Mouse (Mus musculus): ENCODE results near the gene Gm1979. TPM values are rescaled to one million over a fixed set of nuclear protein-coding genes. Genes with fewer than 3 reads are reported as not detected.
"Not testable (repeated sequence)": the region's sequence is repeated elsewhere in the genome, so short reads cannot be mapped to it uniquely, and the experiment has no call there.

The Gm1979 gene
- polyA plus RNA-seq, 1 experiment from 2014 or later: not detected

GRCm38 (mm10) chr5:25954317-25954716 lies 50.3 kb downstream of the Gm1979 start, which contains the start of gene Gm21671:
Gene Gm21671 (minus strand): TSS chr5:25954417.
- H3K4me3 ChIP-seq (ENCODE audit: low read length); H3K4me1 ChIP-seq (ENCODE audit: control insufficient read depth, insufficient read depth, low read length): not testable (repeated sequence)
- 70% methylated on average over 2 of the region's 2 CpGs for WGBS

More at GRCm38 (mm10) chr5:25954317-25954716, 50.3 kb downstream of the Gm1979 start, which contains the start of gene Gm21671:
- not testable (repeated sequence) for H3K36me3 ChIP-seq (ENCODE audit: control insufficient read depth, insufficient read depth); H3K27me3 ChIP-seq (ENCODE audit: control insufficient read depth, insufficient read depth, low read length); H3K9ac ChIP-seq (ENCODE audit: low read length); H3K9me3 ChIP-seq (replicated peaks; ENCODE audit: control insufficient read depth, low read length); H3K27ac ChIP-seq (ENCODE audit: low read length); H3K4me2 ChIP-seq (ENCODE audit: low read depth, low read length); ATAC-seq (replicated peaks; ENCODE audit: extremely low read depth, insufficient read depth, low FRiP score)

Other genes with a start within 250 kb of the Gm1979 start
- 30.8 and 31.6 TPM in 2 replicates for gene Actr3b, start 244.8 kb downstream of the Gm1979 start, polyA plus RNA-seq (2015; fragmentation: Nextera tagmentation; extraction: Ambion mirVana)
- gene Gm21663, start 62.4 kb downstream of the Gm1979 start, polyA plus RNA-seq (2015; fragmentation: Nextera tagmentation; extraction: Ambion mirVana): 0.10 TPM in 1 of 2 replicates, not detected in the other
- not detected in 2 replicates for gene Gm21671, start 50.4 kb downstream of the Gm1979 start, polyA plus RNA-seq (2015; fragmentation: Nextera tagmentation; extraction: Ambion mirVana)
- 0.07 TPM in 1 of 2 replicates, not detected in the other for gene Gm21680, start 32.1 kb downstream of the Gm1979 start, polyA plus RNA-seq (2015; fragmentation: Nextera tagmentation; extraction: Ambion mirVana)
- gene Gm21698, start 16.1 kb downstream of the Gm1979 start, polyA plus RNA-seq (2015; fragmentation: Nextera tagmentation; extraction: Ambion mirVana): not detected in 2 replicates
- not detected in 2 replicates for gene Gm5862, start 18.1 kb upstream of the Gm1979 start, polyA plus RNA-seq (2015; fragmentation: Nextera tagmentation; extraction: Ambion mirVana)
- gene Speer4a, start 34.8 kb upstream of the Gm1979 start, polyA plus RNA-seq (2015; fragmentation: Nextera tagmentation; extraction: Ambion mirVana): 0.05 TPM in 1 of 2 replicates, not detected in the other
- gene Gm7347, start 53.8 kb upstream of the Gm1979 start, polyA plus RNA-seq (2015; fragmentation: Nextera tagmentation; extraction: Ambion mirVana): not detected in 2 replicates
- gene Gm10471, start 84.5 kb upstream of the Gm1979 start, polyA plus RNA-seq (2015; fragmentation: Nextera tagmentation; extraction: Ambion mirVana): not detected in 2 replicates
- gene 5031410I06Rik, start 100.6 kb upstream of the Gm1979 start, polyA plus RNA-seq (2015; fragmentation: Nextera tagmentation; extraction: Ambion mirVana): 0.09 TPM in 1 of 2 replicates, not detected in the other
- gene Gm10220, start 116.6 kb upstream of the Gm1979 start, polyA plus RNA-seq (2015; fragmentation: Nextera tagmentation; extraction: Ambion mirVana): not detected in 2 replicates